Mouse (Mus musculus): Measurements from ENCODE around the gene Olfr2. TPM values are rescaled to one million over a fixed set of nuclear protein-coding genes. Genes with fewer than 3 reads are reported as not detected.
A peak's percentile ranks its signal among the peaks of the same experiment; 100 is the strongest.
"Not testable (repeated sequence)": the region's sequence is repeated elsewhere in the genome, so short reads cannot be mapped to it uniquely, and the experiment has no call there.

Olfr2 gene
- not detected for polyA plus RNA-seq (2017; shearing (Covaris generic))

GRCm38 (mm10) chr7:107005972-107006371 is at the start of gene Olfr2:
Gene Olfr2, minus strand, starts transcription at chr7:107006072.
- no peak for ATAC-seq

- no peak for ATAC-seq
Measured at GRCm38 (mm10) chr7:107047578-107047977, 41.7 kb upstream of the Olfr2 start.

GRCm38 (mm10) chr7:107045833-107046232 is 40.0 kb upstream of the Olfr2 start:
- ATAC-seq: peak; percentile 46

GRCm38 (mm10) chr7:107044407-107044806 is 38.5 kb upstream of the Olfr2 start:
- ATAC-seq: no peak

- no peak for ATAC-seq
Measured at GRCm38 (mm10) chr7:107043136-107043535, 37.3 kb upstream of the Olfr2 start.

GRCm38 (mm10) chr7:107039934-107040563 is 34.2 kb upstream of the Olfr2 start:
- ATAC-seq: no peak

GRCm38 (mm10) chr7:107030874-107031273 is 25.0 kb upstream of the Olfr2 start, which contains the start of gene Olfr713:
Gene Olfr713, plus strand, starts transcription at chr7:107031174.
- ATAC-seq: no peak

DNA sequence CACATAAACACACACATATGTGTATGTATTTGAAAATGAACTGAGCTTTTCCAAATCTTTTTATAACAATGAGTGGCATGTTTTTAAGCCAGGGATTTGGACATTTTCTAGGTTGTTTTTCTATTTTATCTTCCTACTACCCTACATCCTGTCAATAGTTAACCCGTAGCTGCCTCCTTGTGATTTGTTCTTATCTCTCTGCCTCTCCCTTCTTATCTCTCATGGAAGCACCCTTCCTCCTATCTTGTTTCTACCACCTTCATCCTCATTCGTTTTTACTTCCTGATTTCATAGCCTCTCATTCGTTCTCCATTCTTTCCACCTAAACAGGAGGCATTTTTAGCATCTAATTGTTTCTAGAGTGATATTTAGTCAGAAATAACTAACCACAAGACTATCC is 1.7 kb downstream of the Olfr2 start:
- no peak for ATAC-seq

- no peak for ATAC-seq
Measured at GRCm38 (mm10) chr7:107000798-107001197, 5.1 kb downstream of the Olfr2 start.

GRCm38 (mm10) chr7:106985236-106985635 is 20.6 kb downstream of the Olfr2 start:
- ATAC-seq: no peak

- ATAC-seq: no peak
Measured at GRCm38 (mm10) chr7:106975353-106975752, 30.5 kb downstream of the Olfr2 start, which contains the start of gene Olfr711. Gene Olfr711, minus strand, starts transcription at chr7:106975453.

DNA sequence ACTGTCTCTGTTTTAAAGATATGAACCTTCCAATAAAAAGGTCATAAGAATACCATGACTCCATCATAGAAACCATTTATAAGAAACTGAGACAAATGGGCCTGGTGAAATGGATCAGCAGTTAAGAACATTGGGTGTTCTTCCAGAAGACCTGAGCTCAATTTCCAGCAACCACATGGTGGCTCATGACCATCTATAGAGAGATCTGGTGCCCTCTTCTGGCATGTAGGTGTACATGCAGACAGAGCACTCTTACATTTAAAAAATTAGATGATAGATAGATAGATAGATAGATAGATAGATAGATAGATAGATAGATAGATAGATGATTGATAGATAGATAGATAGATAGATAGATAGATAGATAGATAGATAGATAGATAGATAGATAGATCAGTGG is 38.4 kb downstream of the Olfr2 start:
- not testable (repeated sequence) for ATAC-seq

GRCm38 (mm10) chr7:106963837-106964236 is 42.0 kb downstream of the Olfr2 start, which contains the start of gene Olfr6:
Gene Olfr6, minus strand, starts transcription at chr7:106963937.
- ATAC-seq: no peak

DNA sequence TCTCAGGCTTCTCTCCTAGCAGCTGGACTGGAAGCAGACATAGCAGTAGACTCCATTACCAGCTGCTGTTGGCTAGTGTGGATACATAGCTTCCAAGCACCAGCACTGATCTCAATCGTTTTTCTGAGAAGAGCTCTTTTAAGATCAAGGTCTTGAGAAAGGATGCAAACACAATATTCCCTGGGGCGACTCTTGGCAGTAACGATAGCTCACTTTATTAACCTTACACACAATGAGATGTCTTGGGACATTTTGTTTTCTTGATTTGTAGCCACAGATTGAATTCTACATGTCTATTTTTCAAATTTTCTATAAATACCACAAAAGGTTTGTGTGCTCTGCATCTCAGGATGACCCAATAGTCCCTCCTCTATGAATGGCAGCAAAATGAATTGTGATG is 57.7 kb downstream of the Olfr2 start, which contains the start of gene Olfr710:
Gene Olfr710 (minus strand): TSS at position 101 of the 400 bp plus-strand sequence.
- ATAC-seq: no peak

Other genes with a start within 250 kb of the Olfr2 start
- not detected for gene Olfr699, start 212.9 kb downstream of the Olfr2 start, polyA plus RNA-seq (2017; shearing (Covaris generic))
- not detected for gene Olfr700, start 197.2 kb downstream of the Olfr2 start, polyA plus RNA-seq (2017; shearing (Covaris generic))
- gene Olfr701, start 191.9 kb downstream of the Olfr2 start, polyA plus RNA-seq (2017; shearing (Covaris generic)): not detected
- not detected for gene Olfr702, start 172.2 kb downstream of the Olfr2 start, polyA plus RNA-seq (2017; shearing (Covaris generic))
- gene Olfr703, start 162.7 kb downstream of the Olfr2 start, polyA plus RNA-seq (2017; shearing (Covaris generic)): not detected
- not detected for gene Olfr704, start 142.9 kb downstream of the Olfr2 start, polyA plus RNA-seq (2017; shearing (Covaris generic))
- not detected for gene Olfr705, start 129.2 kb downstream of the Olfr2 start, polyA plus RNA-seq (2017; shearing (Covaris generic))
- not detected for gene Olfr706, start 117.9 kb downstream of the Olfr2 start, polyA plus RNA-seq (2017; shearing (Covaris generic))
- not detected for gene Olfr707, start 104.8 kb downstream of the Olfr2 start, polyA plus RNA-seq (2017; shearing (Covaris generic))
- not detected for gene Olfr1532-ps1, start 98.1 kb downstream of the Olfr2 start, polyA plus RNA-seq (2017; shearing (Covaris generic))
- gene Olfr709-ps1, start 73.9 kb downstream of the Olfr2 start, polyA plus RNA-seq (2017; shearing (Covaris generic)): not detected
- gene Olfr710, start 57.8 kb downstream of the Olfr2 start, polyA plus RNA-seq (2017; shearing (Covaris generic)): not detected
- gene Olfr6, start 42.1 kb downstream of the Olfr2 start, polyA plus RNA-seq (2017; shearing (Covaris generic)): under 1 TPM in 1 of 2 experiments, not detected in 1; 0.08 TPM
- not detected for gene Olfr711, start 30.6 kb downstream of the Olfr2 start, polyA plus RNA-seq (2017; shearing (Covaris generic))
- not detected for gene Olfr713, start 25.1 kb upstream of the Olfr2 start, polyA plus RNA-seq (2017; shearing (Covaris generic))
- gene Olfr714, start 64.9 kb upstream of the Olfr2 start, polyA plus RNA-seq (2017; shearing (Covaris generic)): not detected
- gene Olfr17, start 87.1 kb upstream of the Olfr2 start, polyA plus RNA-seq (2017; shearing (Covaris generic)): not detected
- not detected for gene Olfr715b, start 104.3 kb upstream of the Olfr2 start, polyA plus RNA-seq (2017; shearing (Covaris generic))
- not detected for gene Olfr715, start 125.0 kb upstream of the Olfr2 start, polyA plus RNA-seq (2017; shearing (Covaris generic))
- under 1 TPM in 1 of 2 experiments, not detected in 1; 0.12 TPM for gene Olfr716, start 132.3 kb upstream of the Olfr2 start, polyA plus RNA-seq (2017; shearing (Covaris generic))
- gene Nlrp14, start 160.9 kb upstream of the Olfr2 start, polyA plus RNA-seq (2017; shearing (Covaris generic)): not detected
- not detected for gene Rbmxl2, start 203.4 kb upstream of the Olfr2 start, polyA plus RNA-seq (2017; shearing (Covaris generic))

Data from activated CD4-positive, CD25-positive, alpha-beta regulatory T cell, adult 4 months (primary cell).